Mouse (Mus musculus) B cell, adult 2 months (primary cell): ENCODE results near the gene P4hb.
"Not testable (repeated sequence)": the region's sequence is repeated elsewhere in the genome, so short reads cannot be mapped to it uniquely, and the experiment has no call there.

ENCODE experiments used
- DNase-seq, 2 experiments: peaks; one replicate each; pipeline ENCODE4 v3.0.0; 2022

P4hb gene

DNA sequence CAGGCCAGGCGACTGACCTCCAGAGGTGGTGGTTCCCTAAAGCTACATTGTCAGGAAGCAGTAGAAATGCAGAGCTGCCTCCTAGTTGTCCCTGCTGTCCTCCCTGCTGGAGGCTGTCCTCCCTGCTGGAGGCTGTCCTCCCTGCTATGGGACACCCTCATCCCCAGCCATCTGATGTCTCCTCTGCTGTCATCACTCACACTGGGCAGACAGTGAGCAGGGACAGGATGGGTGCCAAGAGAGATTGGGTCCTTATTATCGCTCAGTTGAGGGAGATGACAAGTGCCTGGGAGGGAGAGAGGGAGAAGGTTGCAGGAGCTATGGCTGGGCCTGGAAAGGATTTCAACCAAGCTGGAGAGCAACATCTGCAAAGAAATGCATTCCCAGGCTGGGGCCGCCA is 37.9 kb downstream of the P4hb start:
- no peak for DNase-seq

DNA sequence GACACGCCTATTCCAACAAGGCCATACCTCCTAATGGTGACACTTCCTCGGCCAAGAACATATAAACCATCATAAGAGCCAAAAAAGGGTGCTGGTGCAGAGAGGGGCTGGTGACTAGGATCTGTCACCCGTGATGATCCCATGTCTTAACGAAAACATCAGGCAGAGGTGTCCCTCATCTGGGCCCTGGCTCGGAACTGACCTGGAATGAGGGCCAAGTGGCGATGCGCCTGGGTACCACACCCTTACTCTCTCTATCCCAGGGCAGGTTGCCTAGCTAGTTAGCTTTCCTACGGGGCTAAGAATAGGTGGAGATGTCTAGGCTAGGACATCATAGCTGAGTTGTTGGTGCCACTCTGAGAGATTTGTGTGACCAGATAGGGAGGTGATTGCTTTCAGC is 39.0 kb downstream of the P4hb start:
- DNase-seq, result no peak

DNA sequence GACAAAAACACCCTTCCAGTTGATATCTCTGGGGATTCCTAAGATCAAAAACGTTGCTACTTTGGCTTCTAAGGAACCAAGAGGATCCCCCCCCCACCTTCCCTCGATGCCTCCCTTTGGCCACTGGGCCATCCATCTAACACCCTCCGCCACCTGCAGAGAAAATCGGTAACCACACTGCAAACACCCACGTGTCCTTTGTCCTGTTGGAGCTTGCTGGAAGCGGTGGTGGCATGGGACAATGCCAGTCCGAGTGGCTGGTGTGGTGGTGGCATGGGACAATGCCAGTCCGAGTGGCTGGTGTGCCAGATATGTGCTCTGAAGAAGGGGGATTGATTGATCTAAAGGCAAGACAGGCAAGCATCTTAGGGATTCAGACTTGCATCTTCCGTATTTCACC is 41.4 kb downstream of the P4hb start:
- DNase-seq, result no peak

DNA sequence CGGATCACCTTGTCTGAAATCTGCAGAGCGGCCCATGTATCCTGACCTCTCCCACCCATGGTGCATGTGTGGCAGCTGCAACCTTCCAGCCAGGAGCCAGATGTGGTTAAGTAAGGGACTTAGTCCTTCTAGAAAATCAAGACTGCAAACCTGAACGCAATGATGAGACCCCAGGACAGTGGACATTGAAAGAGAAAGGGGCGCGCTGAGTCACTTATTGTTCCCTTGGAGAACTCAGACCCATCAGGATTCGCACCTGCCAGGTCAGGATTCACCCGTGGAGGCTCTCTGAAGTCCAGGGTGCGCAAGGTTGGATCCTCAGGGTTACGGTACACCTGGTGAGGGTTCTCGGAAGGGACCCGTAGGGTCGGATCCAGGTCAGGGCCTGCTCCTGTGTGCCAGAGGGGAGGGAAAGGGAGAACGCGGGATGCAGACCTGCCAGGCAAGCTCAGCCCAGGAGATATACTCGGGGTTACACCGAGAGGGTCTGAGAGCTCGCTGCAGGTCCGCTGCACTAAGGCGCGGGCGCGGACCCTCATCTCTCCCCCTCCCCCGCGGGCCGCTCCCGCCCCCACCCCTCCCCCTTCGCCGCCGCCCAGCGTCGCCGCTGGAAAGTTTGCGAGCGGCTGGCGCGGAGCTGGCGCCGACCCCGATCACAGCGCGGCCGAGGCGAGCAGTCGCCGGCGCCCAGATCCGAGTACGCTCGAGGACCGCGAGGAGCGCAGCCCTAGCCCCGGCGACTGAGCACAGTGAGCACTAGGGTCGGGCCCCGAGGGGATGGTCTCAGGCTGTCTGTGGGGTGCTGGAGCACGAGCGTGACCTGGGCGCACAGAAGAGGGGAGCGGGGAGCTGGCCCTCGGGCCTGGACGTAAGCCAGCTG is 42.7 kb downstream of the P4hb start, which contains the start of gene Gcgr:
TSS of gene Gcgr (plus strand) at position 615 of the 880 bp plus-strand sequence.
- DNase-seq, result peak in 1 of 2 experiments; percentile 38

DNA sequence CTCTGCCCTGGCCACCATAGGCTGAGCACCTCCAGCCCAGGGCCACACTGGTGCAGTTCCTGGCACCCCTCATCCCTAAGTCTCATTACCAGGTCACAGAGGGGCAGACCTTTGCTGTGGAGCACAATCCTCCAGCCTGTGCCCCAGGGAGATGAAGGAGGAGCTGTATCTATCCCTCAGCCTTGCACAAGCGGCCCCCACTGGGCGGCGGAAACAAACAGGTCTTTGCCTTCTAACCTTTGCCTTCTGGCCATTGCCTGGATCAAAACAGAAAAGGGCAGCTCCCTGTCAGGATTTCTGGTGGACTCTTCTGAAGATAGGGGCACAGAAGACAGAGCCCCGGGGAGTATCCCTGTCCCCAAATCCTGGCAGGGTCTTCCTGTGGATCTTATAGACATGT is 44.1 kb downstream of the P4hb start:
- no peak for DNase-seq

DNA sequence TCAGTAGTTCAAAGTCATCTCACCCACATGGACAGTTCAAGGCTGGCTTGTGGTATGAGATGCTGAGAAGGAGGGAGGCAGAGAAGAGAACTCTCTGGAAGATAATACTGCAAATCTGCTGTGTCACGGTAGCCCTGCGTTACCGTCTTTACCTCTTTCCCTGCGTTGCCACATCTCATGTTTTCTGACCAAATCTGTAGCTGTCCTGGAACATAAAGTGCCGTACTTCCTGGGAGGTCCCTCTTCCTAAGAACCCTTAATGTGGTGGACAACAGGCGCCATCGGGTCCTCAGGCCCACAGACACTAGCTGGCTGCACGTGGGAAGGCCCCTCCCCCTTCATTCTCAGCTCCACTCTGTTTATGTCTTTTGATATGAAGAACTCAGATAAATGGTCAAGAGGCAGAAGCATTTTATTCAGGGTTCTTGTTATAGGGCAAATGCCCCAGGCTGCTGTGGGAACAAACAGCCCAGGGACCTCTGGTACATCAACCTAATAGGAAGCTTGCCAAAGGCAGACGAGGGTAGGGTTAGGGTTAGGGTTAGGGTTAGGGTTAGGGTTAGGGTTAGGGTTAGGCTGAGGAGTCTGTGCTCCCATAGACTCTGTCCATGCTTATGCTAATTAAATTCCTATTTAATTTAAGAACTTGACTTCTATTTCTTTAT is 45.2 kb downstream of the P4hb start:
- DNase-seq, result no peak

DNA sequence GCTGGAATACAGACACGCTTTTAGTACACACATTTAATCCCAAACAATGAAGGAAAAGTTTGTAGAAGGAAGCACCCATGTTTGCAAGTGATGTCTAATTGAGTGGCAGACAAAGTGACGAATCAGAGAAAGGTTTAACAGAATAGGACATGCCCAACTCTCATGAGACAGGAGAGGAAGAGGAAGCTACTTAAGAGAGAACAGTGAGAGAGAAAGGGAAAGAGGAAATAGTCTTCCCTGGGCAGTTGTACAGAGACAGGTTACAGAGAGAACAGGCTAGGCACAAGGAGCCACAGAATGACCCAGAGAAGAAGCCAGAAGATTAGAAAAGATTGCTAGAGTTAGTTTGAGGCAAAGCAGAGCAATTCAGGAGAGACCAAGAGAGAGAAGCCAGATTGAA is 47.1 kb downstream of the P4hb start:
- no peak for DNase-seq

DNA sequence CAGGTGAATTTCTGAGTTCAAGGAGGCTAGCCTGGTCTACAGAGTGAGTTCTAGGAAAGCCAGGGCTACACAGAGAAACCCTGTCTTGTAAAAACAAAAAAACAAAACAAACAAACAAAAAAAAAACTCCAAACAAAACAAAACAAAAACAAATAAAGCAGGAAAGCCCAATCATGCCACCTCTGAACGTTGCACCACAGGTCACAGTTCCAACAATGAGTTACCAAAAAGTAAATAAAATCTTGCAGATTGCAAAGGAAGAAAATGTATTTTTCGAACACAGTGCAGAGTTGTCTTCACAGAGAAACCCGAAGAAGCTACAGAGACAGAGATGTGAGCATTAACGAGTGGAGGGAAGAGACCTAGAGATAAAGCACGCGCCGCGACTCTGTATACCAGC is 50.5 kb downstream of the P4hb start:
- DNase-seq, result no peak

DNA sequence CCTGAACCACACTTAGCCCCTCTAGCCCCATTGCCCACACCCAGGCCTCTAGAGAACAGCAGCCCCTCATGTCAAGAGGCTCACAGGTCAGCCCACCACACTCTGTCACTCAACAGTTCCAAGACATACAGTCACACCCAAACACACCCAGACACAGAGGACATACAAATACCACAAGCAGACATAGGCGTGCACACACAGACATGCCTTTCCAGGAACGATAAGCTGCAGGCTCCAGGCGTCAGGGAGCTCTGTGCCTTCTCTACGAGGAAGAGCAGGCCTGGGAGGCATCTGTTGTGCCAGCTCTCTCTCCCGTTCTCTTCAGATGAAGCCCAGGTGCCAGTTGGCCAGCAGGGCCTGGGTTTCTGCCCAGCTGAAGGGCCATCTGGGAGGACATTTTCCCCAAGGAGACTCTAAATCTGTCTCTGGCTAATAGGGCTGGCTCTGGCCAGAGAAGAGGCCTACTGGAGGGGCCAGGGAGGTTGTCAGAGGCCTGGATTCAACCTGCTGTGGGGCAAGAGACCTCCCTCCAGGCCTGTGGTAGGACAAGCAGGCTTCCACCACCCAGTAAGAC is 52.0 kb downstream of the P4hb start:
- no peak for DNase-seq

DNA sequence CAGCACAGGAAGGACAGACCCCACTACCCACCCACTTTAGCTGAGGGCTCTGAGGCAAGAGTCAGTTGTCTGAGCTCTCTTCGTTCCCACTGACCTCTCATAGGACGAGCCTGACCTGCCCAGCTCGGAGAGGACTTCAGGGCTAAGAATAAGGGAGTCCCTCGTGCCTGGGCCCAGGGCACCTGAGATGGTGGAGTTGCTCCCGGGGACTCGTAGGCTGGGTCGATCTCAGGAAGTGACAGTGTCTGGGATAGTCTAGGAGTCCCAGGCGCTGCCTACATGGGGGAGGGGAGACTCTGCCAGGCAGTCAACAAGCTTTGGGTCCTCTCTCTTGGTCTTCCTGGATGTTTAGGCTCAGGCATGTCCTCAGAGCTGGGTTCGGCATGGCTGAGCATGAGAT is 52.6 kb downstream of the P4hb start:
- DNase-seq, result no peak

DNA sequence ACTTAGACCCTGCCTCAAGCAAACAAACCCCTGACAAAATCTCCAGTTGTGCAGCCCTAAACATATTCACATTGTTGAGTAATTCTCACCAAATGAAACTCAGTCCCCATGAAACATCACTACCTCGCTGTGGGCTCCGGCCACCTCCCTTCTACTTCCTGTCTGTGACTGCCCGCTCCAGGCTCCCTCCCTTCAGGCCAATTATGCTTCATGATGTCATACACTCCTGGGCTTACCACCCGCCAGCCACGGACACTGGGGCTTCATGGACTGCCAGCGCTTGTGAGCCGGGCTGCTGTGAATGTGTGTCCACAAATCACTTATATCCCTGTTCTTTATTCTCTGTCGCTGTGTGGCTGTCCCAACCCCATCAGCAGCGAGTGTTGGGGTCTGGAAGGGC is 53.3 kb downstream of the P4hb start:
- peak; percentile 25 to 27 for DNase-seq

DNA sequence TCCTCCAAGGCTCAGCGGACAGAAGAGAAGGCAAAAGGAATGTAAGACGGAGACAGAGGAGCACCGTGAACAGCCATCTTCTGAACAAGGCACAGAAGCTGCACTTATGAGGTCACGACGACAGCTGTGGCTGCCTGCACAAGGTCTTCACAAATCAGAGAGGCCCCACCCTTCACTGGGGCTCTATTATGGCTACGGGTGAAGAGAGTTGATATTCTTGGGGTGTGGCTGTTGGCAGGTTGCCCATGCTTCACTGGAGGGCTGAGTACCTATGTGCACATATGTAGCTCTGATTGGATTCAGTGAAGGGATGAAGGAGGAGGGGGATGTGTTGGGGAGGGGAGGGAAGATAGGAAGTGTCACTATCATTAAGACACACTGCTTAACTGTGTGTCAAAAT is 54.5 kb downstream of the P4hb start:
- no peak for DNase-seq

DNA sequence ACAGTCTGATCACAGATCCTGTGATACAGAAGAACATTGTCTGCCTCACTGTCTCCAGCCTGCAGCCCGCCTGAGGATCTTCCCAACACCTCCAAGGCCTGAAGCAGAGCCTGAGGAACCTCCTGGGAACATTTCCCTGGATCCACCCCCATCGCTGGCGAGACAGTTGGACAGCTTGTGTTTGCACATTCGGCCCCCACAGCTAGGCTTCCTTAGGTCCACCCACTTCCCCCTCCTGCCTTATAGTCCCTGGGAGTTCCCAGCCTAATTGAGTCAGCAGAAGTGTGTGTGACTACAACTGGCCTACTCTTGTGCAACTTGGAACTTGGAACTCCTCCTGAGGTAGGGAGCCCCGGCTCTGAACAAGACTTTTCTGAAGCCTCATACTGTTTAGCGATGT is 55.0 kb downstream of the P4hb start:
- no peak for DNase-seq

DNA sequence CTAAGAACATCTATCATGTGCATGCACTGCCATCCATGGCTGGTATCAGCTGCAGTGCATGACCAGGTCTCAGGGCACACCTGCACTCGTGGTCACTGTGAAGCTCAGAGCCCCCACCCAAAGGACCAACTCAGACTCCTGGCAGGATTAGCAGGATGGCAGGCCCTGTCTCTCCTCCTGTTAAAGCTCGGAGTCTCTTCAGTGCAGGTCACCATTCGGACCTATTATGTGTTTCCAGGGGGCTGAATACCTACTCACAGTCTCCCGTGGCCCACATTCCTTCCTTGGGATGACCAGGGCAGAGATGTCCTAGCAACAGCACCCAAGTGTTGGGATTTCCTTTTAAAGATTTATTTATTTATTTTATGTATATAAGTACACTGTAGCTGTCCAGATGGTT is 55.9 kb downstream of the P4hb start:
- no peak for DNase-seq

DNA sequence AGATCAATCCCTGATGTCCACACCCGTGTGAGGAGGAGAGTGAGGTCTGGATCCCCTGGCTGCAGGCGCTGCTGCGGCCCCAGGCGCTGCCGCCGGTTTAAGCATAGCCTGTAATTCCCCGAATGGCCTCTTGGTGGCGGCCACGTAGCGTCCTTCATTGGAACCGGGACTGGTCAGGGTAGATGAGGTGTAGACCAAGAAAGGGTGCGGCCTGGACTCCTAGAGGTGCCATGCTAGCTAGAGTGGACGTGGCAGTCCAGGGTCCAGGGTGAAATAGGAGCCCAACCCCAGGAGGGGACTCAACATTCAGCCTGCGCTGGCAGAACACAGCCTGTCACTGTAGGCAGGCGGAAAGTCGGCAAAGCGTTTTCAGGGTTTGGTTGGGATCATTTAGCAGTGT is 57.4 kb downstream of the P4hb start:
- DNase-seq, result peak; percentile 92 to 93

DNA sequence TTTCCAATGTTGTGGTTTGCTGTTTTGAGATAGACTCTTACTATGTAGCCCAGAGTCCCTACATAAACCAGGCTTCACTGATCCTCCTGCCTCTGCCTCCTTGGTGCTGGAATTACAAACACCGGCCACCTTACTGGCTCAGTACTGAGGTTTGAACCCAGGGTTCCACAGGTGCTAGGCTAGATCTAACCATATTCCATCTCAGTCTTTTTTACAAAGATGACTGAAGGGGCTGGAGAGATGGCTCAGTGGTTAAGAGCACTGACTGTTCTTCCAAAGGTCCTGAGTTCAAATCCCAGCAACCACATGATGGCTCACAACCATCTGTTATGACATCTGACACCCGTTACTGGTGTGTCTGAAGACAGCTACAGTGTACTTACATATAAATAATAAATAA is 58.8 kb downstream of the P4hb start:
- DNase-seq, result not testable (repeated sequence)

DNA sequence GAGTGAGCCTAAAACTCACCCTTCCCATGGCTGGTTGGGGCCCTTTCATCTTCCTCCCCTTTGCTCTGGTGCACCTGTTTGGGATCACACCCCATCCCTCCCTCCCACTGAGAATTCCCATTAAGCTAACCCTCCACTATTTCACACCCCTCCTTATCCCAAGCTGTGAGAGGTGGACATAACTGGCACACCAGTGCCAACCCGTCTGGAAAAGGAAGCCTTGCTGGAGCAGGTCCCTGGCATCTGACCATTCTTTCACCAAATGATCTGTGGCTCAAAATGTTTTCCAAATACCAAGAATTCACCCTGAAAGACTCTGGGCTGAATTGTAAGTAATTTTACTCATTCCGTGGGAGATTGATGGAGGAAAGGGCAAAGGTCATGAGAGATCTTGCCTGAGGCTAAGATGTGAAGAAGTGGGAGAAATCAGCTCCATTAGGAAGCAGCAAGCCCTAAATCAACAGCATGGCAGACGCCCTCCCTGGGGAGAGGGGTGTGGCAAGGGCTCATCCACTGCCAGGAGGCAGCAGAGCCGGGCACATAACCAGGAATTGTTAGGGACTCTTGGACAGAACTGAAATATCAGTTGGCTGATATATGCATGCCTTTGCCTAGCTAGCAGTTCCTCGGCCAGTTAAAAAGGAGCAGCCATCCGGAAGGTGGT is 60.1 kb downstream of the P4hb start:
- DNase-seq, result no peak

DNA sequence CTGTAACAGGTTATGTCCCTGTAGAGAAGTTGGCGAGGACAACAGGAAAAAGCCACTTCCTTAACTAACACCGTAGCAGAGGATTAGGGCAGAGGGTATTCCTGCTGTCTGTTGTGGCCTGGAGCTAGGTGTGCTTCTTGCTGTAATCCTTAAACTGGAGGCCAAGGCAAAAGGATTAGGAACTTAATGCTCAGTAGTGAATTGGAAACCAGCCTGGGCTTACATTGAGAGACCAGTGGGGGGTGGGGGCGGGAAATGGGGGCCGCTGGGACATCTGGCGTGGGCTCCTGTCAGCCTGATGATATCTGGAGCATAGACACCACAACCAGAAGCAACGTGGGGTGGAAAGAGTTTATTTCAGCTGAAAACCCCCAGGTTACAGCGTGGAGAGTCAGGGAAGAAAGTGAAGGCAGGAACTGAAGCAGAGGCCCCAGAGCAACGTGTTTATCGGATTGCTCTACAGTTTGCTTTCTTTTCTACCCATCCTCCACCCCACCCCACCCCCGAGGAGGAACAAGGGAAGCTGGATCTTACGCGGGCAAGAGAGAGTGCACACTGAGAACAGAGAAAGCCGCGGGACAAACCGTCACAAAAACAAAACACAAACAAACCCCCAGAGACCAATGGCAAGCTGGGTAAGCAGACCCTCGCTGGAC is 62.5 kb downstream of the P4hb start:
- peak; percentile 12 to 19 for DNase-seq
